Mouse (Mus musculus) bone marrow, adult 2 months (tissue): ENCODE results near the gene Fam78b.

Source experiments
- CTCF ChIP-seq: fragments of 200-500 bp; IDR thresholded peaks from 2 replicates; pipeline ENCODE4 v1.5.1; 2011; ENCODE audit warnings: low read length, control low read depth; ENCODE audit not compliant: control insufficient read depth, insufficient read depth
- POLR2A ChIP-seq: fragments of 200-500 bp; IDR thresholded peaks from 2 replicates; pipeline ENCODE4 v1.6.1; 2011; ENCODE audit warnings: low read depth, mild to moderate bottlenecking, control low read depth, low read length, borderline replicate concordance; ENCODE audit not compliant: control insufficient read depth

GRCm38 (mm10) chr1:167046169-167046927 lies 45.1 kb downstream of the Fam78b start:
- no peak for TF ChIP-seq CTCF
- no peak for TF ChIP-seq POLR2A
